Mouse (Mus musculus): ENCODE measurements around the gene Kif1bp. TPM values are rescaled to one million over a fixed set of nuclear protein-coding genes. Genes with fewer than 3 reads are reported as not detected.

Kif1bp gene
- total and polyA plus RNA-seq, 2 experiments from 2014 or later: 78.9 to 95.5 TPM

- no peaks in the 10 kb centered on the region for H3K27me3 ChIP-seq (ENCODE audit: insufficient read depth, low read length)
- no peak overlapping the region for H3K4me2 ChIP-seq (ENCODE audit: low read depth)
- no peaks in the 10 kb centered on the region for H3K36me3 ChIP-seq (ENCODE audit: insufficient read depth)
- DNase-seq (no peak), ATAC-seq (no peak)
- no peak overlapping the region for H3K4me3 ChIP-seq (ENCODE audit: low read depth, low read length)
- no peak overlapping the region for H3K27ac ChIP-seq (ENCODE audit: low read depth, low read length)
- H3K9ac ChIP-seq: no peak overlapping the region
- H3K9me3 ChIP-seq (ENCODE audit: low read length): no peaks in the 10 kb centered on the region
- 84% methylated on average over 12 of the region's 12 CpGs for WGBS
- no peaks in the 10 kb centered on the region for H3K4me1 ChIP-seq (ENCODE audit: insufficient read depth)
- TF ChIP-seq CTCF (IDR thresholded peaks at IDR 0.05; ENCODE audit: low read depth): no peak
These were observed 34.9 kb downstream of the Kif1bp start for GRCm38 (mm10) chr10:62543399-62543808.

- 96% methylated on average over 8 of the region's 8 CpGs for WGBS
- Histone ChIP-seq H3K4me2 (ENCODE audit: low read depth) (no peak overlapping the region), H3K27ac (ENCODE audit: low read depth, low read length) (no peak overlapping the region), H3K9me3 (ENCODE audit: low read length) (no peaks in the 10 kb centered on the region), H3K4me3 (ENCODE audit: low read depth, low read length) (no peak overlapping the region), H3K27me3 (ENCODE audit: insufficient read depth, low read length) (no peaks in the 10 kb centered on the region), H3K9ac (no peak overlapping the region), H3K36me3 (ENCODE audit: insufficient read depth) (no peaks in the 10 kb centered on the region), H3K4me1 (ENCODE audit: insufficient read depth) (no peaks in the 10 kb centered on the region)
- ATAC-seq: no peak
- DNase-seq: no peak
- no peak for TF ChIP-seq CTCF (IDR thresholded peaks at IDR 0.05; ENCODE audit: low read depth)
These were observed 35.3 kb downstream of the Kif1bp start for GRCm38 (mm10) chr10:62542928-62543327.

GRCm38 (mm10) chr10:62542507-62542906, 35.8 kb downstream of the Kif1bp start:
- no peaks in the 10 kb centered on the region for H3K4me1 ChIP-seq (ENCODE audit: insufficient read depth)
- no peak for DNase-seq
- no peak overlapping the region for H3K4me3 ChIP-seq (ENCODE audit: low read depth, low read length)
- H3K9ac ChIP-seq: no peak overlapping the region
- no peak for TF ChIP-seq CTCF (IDR thresholded peaks at IDR 0.05; ENCODE audit: low read depth)
- no peak overlapping the region for H3K4me2 ChIP-seq (ENCODE audit: low read depth)
- ATAC-seq: no peak
- WGBS: 96% methylated on average over 10 of the region's 12 CpGs
- H3K27me3 ChIP-seq (ENCODE audit: insufficient read depth, low read length): no peaks in the 10 kb centered on the region
- no peaks in the 10 kb centered on the region for H3K9me3 ChIP-seq (ENCODE audit: low read length)
- H3K36me3 ChIP-seq (ENCODE audit: insufficient read depth): no peaks in the 10 kb centered on the region
- no peak overlapping the region for H3K27ac ChIP-seq (ENCODE audit: low read depth, low read length)

- no peaks in the 10 kb centered on the region for H3K4me1 ChIP-seq (ENCODE audit: insufficient read depth)
- no peaks in the 10 kb centered on the region for H3K36me3 ChIP-seq (ENCODE audit: insufficient read depth)
- no peak overlapping the region for H3K4me2 ChIP-seq (ENCODE audit: low read depth)
- no peak for ATAC-seq
- no peaks in the 10 kb centered on the region for H3K27me3 ChIP-seq (ENCODE audit: insufficient read depth, low read length)
- no peak overlapping the region for H3K9ac ChIP-seq
- DNase-seq: no peak
- H3K9me3 ChIP-seq (ENCODE audit: low read length): no peaks in the 10 kb centered on the region
- H3K27ac ChIP-seq (ENCODE audit: low read depth, low read length): no peak overlapping the region
- no peak for TF ChIP-seq CTCF (IDR thresholded peaks at IDR 0.05; ENCODE audit: low read depth)
- WGBS: 92% methylated on average over 12 of the region's 12 CpGs
- H3K4me3 ChIP-seq (ENCODE audit: low read depth, low read length): no peak overlapping the region
These were observed 36.8 kb downstream of the Kif1bp start for GRCm38 (mm10) chr10:62541499-62541898.

GRCm38 (mm10) chr10:62540800-62541199, 37.5 kb downstream of the Kif1bp start:
- no peak for TF ChIP-seq CTCF (IDR thresholded peaks at IDR 0.05; ENCODE audit: low read depth)
- peak; percentile 25; the same call in 1 of the 2 replicates for ATAC-seq
- Histone ChIP-seq H3K9me3 (ENCODE audit: low read length) (no peaks in the 10 kb centered on the region), H3K27me3 (ENCODE audit: insufficient read depth, low read length) (no peaks in the 10 kb centered on the region), H3K4me2 (ENCODE audit: low read depth) (no peak overlapping the region), H3K4me3 (ENCODE audit: low read depth, low read length) (no peak overlapping the region), H3K36me3 (ENCODE audit: insufficient read depth) (no peaks in the 10 kb centered on the region), H3K27ac (ENCODE audit: low read depth, low read length) (no peak overlapping the region), H3K4me1 (ENCODE audit: insufficient read depth) (no peaks in the 10 kb centered on the region), H3K9ac (no peak overlapping the region)
- 66% methylated on average over 3 of the region's 3 CpGs for WGBS
- no peak for DNase-seq

GRCm38 (mm10) chr10:62534509-62534908, 43.7 kb downstream of the Kif1bp start:
- Histone ChIP-seq H3K4me2 (ENCODE audit: low read depth) (no peak overlapping the region), H3K4me1 (ENCODE audit: insufficient read depth) (no peaks in the 10 kb centered on the region), H3K9ac (no peak overlapping the region), H3K27me3 (ENCODE audit: insufficient read depth, low read length) (no peaks in the 10 kb centered on the region), H3K4me3 (ENCODE audit: low read depth, low read length) (no peak overlapping the region), H3K27ac (ENCODE audit: low read depth, low read length) (no peak overlapping the region), H3K36me3 (ENCODE audit: insufficient read depth) (no peaks in the 10 kb centered on the region), H3K9me3 (ENCODE audit: low read length) (no peaks in the 10 kb centered on the region)
- no peak for TF ChIP-seq CTCF (IDR thresholded peaks at IDR 0.05; ENCODE audit: low read depth)
- ATAC-seq (no peak), DNase-seq (no peak)
- whole genome bisulfite sequencing: 86% methylated on average over 7 of the region's 7 CpGs

GRCm38 (mm10) chr10:62532832-62533231, 45.4 kb downstream of the Kif1bp start:
- Histone ChIP-seq H3K27ac (ENCODE audit: low read depth, low read length) (no peak overlapping the region), H3K4me2 (ENCODE audit: low read depth) (no peak overlapping the region), H3K27me3 (ENCODE audit: insufficient read depth, low read length) (no peaks in the 10 kb centered on the region), H3K36me3 (ENCODE audit: insufficient read depth) (no peaks in the 10 kb centered on the region), H3K4me1 (ENCODE audit: insufficient read depth) (no peaks in the 10 kb centered on the region), H3K4me3 (ENCODE audit: low read depth, low read length) (no peak overlapping the region), H3K9me3 (ENCODE audit: low read length) (no peaks in the 10 kb centered on the region), H3K9ac (no peak overlapping the region)
- ATAC-seq (no peak), DNase-seq (no peak)
- TF ChIP-seq CTCF (IDR thresholded peaks at IDR 0.05; ENCODE audit: low read depth): no peak
- WGBS: 33% methylated on average over 2 of the region's 2 CpGs

GRCm38 (mm10) chr10:62530183-62530582, 48.1 kb downstream of the Kif1bp start:
- H3K27ac ChIP-seq (ENCODE audit: low read depth, low read length): no peak overlapping the region
- WGBS: 86% methylated on average over 9 of the region's 9 CpGs
- H3K27me3 ChIP-seq (ENCODE audit: insufficient read depth, low read length): no peaks in the 10 kb centered on the region
- ATAC-seq (no peak), DNase-seq (no peak)
- H3K4me1 ChIP-seq (ENCODE audit: insufficient read depth): no peaks in the 10 kb centered on the region
- H3K4me3 ChIP-seq (ENCODE audit: low read depth, low read length): no peak overlapping the region
- no peaks in the 10 kb centered on the region for H3K9me3 ChIP-seq (ENCODE audit: low read length)
- H3K36me3 ChIP-seq (ENCODE audit: insufficient read depth): no peaks in the 10 kb centered on the region
- no peak overlapping the region for H3K4me2 ChIP-seq (ENCODE audit: low read depth)
- no peak overlapping the region for H3K9ac ChIP-seq
- TF ChIP-seq CTCF (IDR thresholded peaks at IDR 0.05; ENCODE audit: low read depth): no peak
